Mouse (Mus musculus) heart, embryonic 16.5 days (tissue): ENCODE measurements around the gene Tns3. TPM values are rescaled to one million over a fixed set of nuclear protein-coding genes. Genes with fewer than 3 reads are reported as not detected.

Experiments
- ATAC-seq: fragments of 200-750 bp; cut with Nextera tagmentation; replicated peaks from 2 replicates; pipeline ENCODE4 v1.8.0; 2017; ENCODE audit warnings: moderate number of reproducible peaks; ENCODE audit not compliant: insufficient read depth, low FRiP score; ENCODE audit errors: extremely low read depth
- H3K27ac ChIP-seq: fragments of 300-500 bp; sonication (generic); 2 replicates; pipeline ENCODE4 v1.5.1; 2014; ENCODE audit warnings: mild to moderate bottlenecking, low read length, control low read depth, moderate library complexity
- H3K27me3 ChIP-seq: fragments of 300-500 bp; sonication (generic); 2 replicates; pipeline ENCODE4 v1.6.1; 2014; ENCODE audit warnings: low read length, mixed read lengths; ENCODE audit not compliant: control insufficient read depth, insufficient read depth
- H3K36me3 ChIP-seq: fragments of 300-500 bp; sonication (generic); 2 replicates; pipeline ENCODE4 v1.6.1; 2014; ENCODE audit not compliant: control insufficient read depth, insufficient read depth
- H3K4me1 ChIP-seq: fragments of 300-500 bp; sonication (generic); 2 replicates; pipeline ENCODE4 v1.6.1; 2014; ENCODE audit warnings: low read length, mixed read lengths; ENCODE audit not compliant: control insufficient read depth, insufficient read depth
- H3K4me2 ChIP-seq: fragments of 300-500 bp; sonication (generic); 2 replicates; pipeline ENCODE4 v1.6.1; 2014; ENCODE audit warnings: low read depth, mild to moderate bottlenecking, control low read depth, low read length
- H3K4me3 ChIP-seq: fragments of 300-500 bp; sonication (generic); 2 replicates; pipeline ENCODE4 v1.5.1; 2014; ENCODE audit warnings: mild to moderate bottlenecking, control low read depth, low read length
- H3K9ac ChIP-seq: fragments of 300-500 bp; sonication (generic); 2 replicates; pipeline ENCODE4 v1.6.1; 2014; ENCODE audit warnings: low read length, control low read depth
- H3K9me3 ChIP-seq: fragments of 300-500 bp; sonication (generic); replicated peaks from 2 replicates; pipeline ENCODE4 v1.6.1; 2016; ENCODE audit warnings: low read length; ENCODE audit not compliant: control insufficient read depth
- WGBS: fragments of 180-500 bp; shearing (Covaris S2); extraction: QIAGEN DNeasy Blood & Tissue Kit; methylation state at CpG from one replicate; pipeline ENCODE4 v1.1.7; 2014; 5-methylcytosine and 5-hydroxymethylcytosine counted together
- polyA plus RNA-seq: library from polyadenylated mRNA; unstranded; fragments of >200 nt; fragmentation: Nextera tagmentation; extraction: Ambion mirVana; gene quantifications from 2 replicates; pipeline ENCODE4 v1.2.1, GENCODE M21; 2015

The Tns3 gene
- polyA plus RNA-seq, 1 experiment from 2014 or later = 20.2 TPM

DNA sequence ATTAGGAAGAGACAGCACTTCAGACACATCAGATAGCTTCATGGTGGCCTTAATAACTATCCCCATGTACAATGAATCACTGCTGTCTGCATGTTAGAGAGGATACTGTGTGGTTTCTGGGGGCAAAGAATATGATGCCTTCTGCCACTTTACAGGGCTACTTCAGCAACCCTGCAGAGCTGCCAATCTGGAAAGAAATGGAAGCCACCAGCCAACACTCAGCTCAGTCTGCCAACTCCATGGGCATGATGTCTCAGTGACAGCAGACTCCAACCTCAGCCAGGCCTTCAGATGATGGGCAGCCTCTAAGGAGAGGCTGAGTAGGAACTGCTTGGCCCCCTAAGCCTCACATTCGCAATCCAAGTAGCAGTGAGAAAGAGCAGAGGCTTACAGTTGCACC lies 61.7 kb downstream of the Tns3 start:
- ATAC-seq = no peak
- no peak overlapping the region for H3K4me2 ChIP-seq
- H3K36me3 ChIP-seq = no peaks in the 10 kb centered on the region; the same call in 1 of the 2 replicates
- WGBS = 96% methylated on average over 1 of the region's 1 CpGs
- H3K9ac ChIP-seq = no peak overlapping the region
- H3K9me3 ChIP-seq = no peaks in the 10 kb centered on the region
- peaks cover 6% of the 10 kb centered on the region for H3K4me1 ChIP-seq
- H3K27ac ChIP-seq = no peak overlapping the region
- no peaks in the 10 kb centered on the region for H3K27me3 ChIP-seq
- no peak overlapping the region for H3K4me3 ChIP-seq

DNA sequence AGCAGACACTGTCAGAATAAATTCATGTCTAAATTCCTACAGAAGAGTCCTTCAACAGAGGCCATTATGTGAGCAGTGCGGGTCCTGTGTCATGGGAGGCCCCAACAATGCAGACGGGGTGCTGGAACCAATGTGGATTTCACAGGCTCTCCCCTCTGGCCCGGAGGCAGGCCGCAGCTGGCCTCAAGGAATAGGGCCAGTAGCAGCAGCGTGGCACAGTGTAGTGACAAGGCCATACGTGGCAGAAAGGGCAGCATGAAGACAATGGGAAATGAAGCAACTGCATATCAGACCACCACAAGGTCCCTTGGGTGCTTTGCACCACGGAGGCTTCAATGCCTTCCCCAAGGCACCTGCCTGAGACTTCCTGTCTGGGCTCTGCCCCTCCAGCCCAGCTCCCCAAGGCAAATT lies 62.9 kb downstream of the Tns3 start:
- no peaks in the 10 kb centered on the region for H3K27me3 ChIP-seq
- no peak overlapping the region for H3K9ac ChIP-seq
- H3K9me3 ChIP-seq = no peaks in the 10 kb centered on the region
- 0 out of 2 replicates have a peak overlapping the region, but pooled peaks have one; percentile 29 for H3K27ac ChIP-seq
- 68% methylated on average over 7 of the region's 7 CpGs for WGBS
- H3K4me2 ChIP-seq = no peak overlapping the region
- no peak overlapping the region for H3K4me3 ChIP-seq
- peak; percentile 45; the same call in 1 of the 2 replicates for ATAC-seq
- H3K4me1 ChIP-seq = peaks cover 6% of the 10 kb centered on the region
- no peaks in the 10 kb centered on the region; the same call in 1 of the 2 replicates for H3K36me3 ChIP-seq

- H3K27me3 ChIP-seq = no peaks in the 10 kb centered on the region
- H3K4me2 ChIP-seq = no peak overlapping the region
- no peak overlapping the region for H3K27ac ChIP-seq
- no peaks in the 10 kb centered on the region for H3K36me3 ChIP-seq
- ATAC-seq = no peak
- H3K4me1 ChIP-seq = peaks cover 9% of the 10 kb centered on the region
- H3K9me3 ChIP-seq = no peaks in the 10 kb centered on the region
- H3K4me3 ChIP-seq = no peak overlapping the region
- WGBS = 89% methylated on average over 5 of the region's 5 CpGs
- H3K9ac ChIP-seq = no peak overlapping the region
These were observed 68.7 kb downstream of the Tns3 start for GRCm38 (mm10) chr11:8595642-8596041.

DNA sequence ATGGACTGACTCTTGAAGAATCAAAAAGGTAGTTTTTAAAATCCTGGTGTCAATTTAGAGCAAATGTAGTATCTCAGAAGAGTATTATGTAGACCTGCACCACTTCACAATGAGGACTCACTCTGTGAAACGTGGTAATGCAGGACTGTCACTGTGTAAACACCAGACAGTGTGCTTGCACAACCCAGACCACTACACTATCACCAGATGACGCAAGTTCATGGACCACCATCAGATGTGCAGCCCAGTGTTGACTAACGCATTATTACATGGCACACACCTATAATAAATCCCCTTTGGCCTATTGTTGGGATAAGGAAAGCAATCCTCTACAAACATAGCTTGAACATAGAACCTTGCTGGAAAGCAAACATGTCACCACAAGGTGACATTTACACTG lies 71.2 kb downstream of the Tns3 start:
- whole genome bisulfite sequencing = 84% methylated on average over 3 of the region's 3 CpGs
- no peak overlapping the region for H3K27ac ChIP-seq
- H3K4me3 ChIP-seq = no peak overlapping the region
- H3K9ac ChIP-seq = no peak overlapping the region
- peaks cover 12% of the 10 kb centered on the region for H3K4me1 ChIP-seq
- no peaks in the 10 kb centered on the region for H3K27me3 ChIP-seq
- no peaks in the 10 kb centered on the region for H3K36me3 ChIP-seq
- H3K4me2 ChIP-seq = no peak overlapping the region
- no peak for ATAC-seq
- no peaks in the 10 kb centered on the region for H3K9me3 ChIP-seq

DNA sequence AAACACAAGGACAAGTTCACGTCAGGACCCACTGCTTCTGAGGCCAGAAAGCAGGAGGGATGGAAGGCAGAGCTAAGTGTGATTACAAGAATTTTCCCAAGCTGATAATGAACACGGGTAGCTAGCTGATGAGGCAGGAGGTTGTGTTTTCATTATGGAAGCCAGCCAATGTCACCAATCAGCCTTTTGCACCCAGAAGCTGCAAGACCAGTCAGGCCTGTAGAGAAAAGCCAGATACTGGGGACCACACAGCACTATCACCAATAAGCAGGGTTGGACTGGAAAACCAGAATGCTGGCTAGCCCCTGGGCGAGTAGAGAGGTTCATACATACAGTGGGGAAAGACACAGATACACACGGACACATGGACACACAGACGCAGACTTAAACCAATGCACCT lies 73.1 kb downstream of the Tns3 start:
- H3K9ac ChIP-seq = no peak overlapping the region
- H3K4me1 ChIP-seq = peaks cover 12% of the 10 kb centered on the region
- no peaks in the 10 kb centered on the region for H3K36me3 ChIP-seq
- 50% methylated on average over 5 of the region's 5 CpGs for WGBS
- no peak overlapping the region for H3K4me3 ChIP-seq
- no peak overlapping the region for H3K27ac ChIP-seq
- H3K27me3 ChIP-seq = no peaks in the 10 kb centered on the region
- no peaks in the 10 kb centered on the region for H3K9me3 ChIP-seq
- H3K4me2 ChIP-seq = no peak overlapping the region
- peak; percentile 26; the same call in 1 of the 2 replicates for ATAC-seq

- peaks cover 28% of the 10 kb centered on the region for H3K4me1 ChIP-seq
- 0 out of 2 replicates have a peak overlapping the region, but pooled peaks have one; percentile 17 for H3K27ac ChIP-seq
- no peaks in the 10 kb centered on the region for H3K27me3 ChIP-seq
These were observed 75.0 kb downstream of the Tns3 start for GRCm38 (mm10) chr11:8589226-8589905.

GRCm38 (mm10) chr11:8587941-8588340 lies 76.4 kb downstream of the Tns3 start:
- ATAC-seq = no peak
- Histone ChIP-seq H3K9me3 (no peaks in the 10 kb centered on the region), H3K9ac (no peak overlapping the region), H3K27me3 (no peaks in the 10 kb centered on the region), H3K4me3 (no peak overlapping the region), H3K4me1 (peaks cover 34% of the 10 kb centered on the region), H3K36me3 (no peaks in the 10 kb centered on the region), H3K27ac (no peak overlapping the region), H3K4me2 (no peak overlapping the region)
- WGBS = 90% methylated on average over 3 of the region's 3 CpGs

More at GRCm38 (mm10) chr11:8589226-8589905, 75.0 kb downstream of the Tns3 start:
- Histone ChIP-seq H3K36me3 (no peaks in the 10 kb centered on the region), H3K4me2 (no peak overlapping the region), H3K9me3 (no peaks in the 10 kb centered on the region), H3K4me3 (no peak overlapping the region), H3K9ac (no peak overlapping the region)
- ATAC-seq = no peak
- 57% methylated on average over 9 of the region's 9 CpGs for WGBS

- Histone ChIP-seq H3K4me3 (no peak overlapping the region), H3K4me2 (no peak overlapping the region), H3K27ac (no peak overlapping the region), H3K36me3 (no peaks in the 10 kb centered on the region), H3K9me3 (no peaks in the 10 kb centered on the region), H3K4me1 (peaks cover 39% of the 10 kb centered on the region), H3K27me3 (no peaks in the 10 kb centered on the region), H3K9ac (no peak overlapping the region)
- WGBS = 71% methylated on average over 10 of the region's 10 CpGs
- no peak for ATAC-seq
These were observed 77.2 kb downstream of the Tns3 start for GRCm38 (mm10) chr11:8586996-8587644.

GRCm38 (mm10) chr11:8586374-8586773 lies 78.0 kb downstream of the Tns3 start:
- Histone ChIP-seq H3K27ac (no peak overlapping the region), H3K4me3 (no peak overlapping the region), H3K4me1 (peaks cover 38% of the 10 kb centered on the region), H3K9me3 (no peaks in the 10 kb centered on the region), H3K27me3 (no peaks in the 10 kb centered on the region), H3K9ac (no peak overlapping the region), H3K4me2 (no peak overlapping the region), H3K36me3 (no peaks in the 10 kb centered on the region)
- 71% methylated on average over 2 of the region's 2 CpGs for WGBS
- ATAC-seq = no peak
